Mouse (Mus musculus) heart, postnatal 25 days (tissue): ENCODE results near the gene Ano1. TPM values are rescaled to one million over a fixed set of nuclear protein-coding genes. Genes with fewer than 3 reads are reported as not detected.
A peak's percentile ranks its signal among the peaks of the same experiment; 100 is the strongest.

ENCODE experiments used
- DNase-seq: peaks from one replicate; pipeline ENCODE4 v3.0.0; 2022; ENCODE audit warnings: low spot score
- intact Hi-C: fragments of 180-260 bp; cut with DNase I; formaldehyde crosslinking; loops from one replicate; pipeline ENCODE4 v1.15.1; 2025
- total RNA-seq, 2 experiments: library from RNA; stranded (reverse); gene quantifications; 2 replicates each; pipeline ENCODE4 v1.2.3; 2021

Gene Ano1
- total RNA-seq, 2 experiments from 2014 or later = 11.8 to 13.7 TPM

DNA sequence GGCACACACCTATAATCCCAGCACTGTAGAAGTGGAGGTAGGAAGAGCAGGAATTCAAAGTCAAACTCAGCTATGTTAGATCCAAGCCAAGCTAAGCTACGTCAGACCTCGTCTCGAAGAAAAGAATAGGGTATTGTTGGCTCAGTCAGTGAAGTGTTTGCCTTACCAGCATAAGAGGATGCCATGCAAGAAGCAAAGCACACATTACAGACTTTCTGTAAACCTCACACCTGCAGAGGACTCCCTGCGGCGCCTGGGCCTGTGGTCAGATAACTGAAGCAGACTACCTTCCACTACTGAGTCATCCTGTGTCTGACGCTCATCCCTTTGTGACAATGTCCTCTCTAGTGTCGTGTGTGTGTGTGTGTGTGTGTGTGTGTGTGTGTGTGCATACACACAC lies 142.2 kb downstream of the Ano1 start:
- no peak for DNase-seq
- intact Hi-C loops = no loop called here

DNA sequence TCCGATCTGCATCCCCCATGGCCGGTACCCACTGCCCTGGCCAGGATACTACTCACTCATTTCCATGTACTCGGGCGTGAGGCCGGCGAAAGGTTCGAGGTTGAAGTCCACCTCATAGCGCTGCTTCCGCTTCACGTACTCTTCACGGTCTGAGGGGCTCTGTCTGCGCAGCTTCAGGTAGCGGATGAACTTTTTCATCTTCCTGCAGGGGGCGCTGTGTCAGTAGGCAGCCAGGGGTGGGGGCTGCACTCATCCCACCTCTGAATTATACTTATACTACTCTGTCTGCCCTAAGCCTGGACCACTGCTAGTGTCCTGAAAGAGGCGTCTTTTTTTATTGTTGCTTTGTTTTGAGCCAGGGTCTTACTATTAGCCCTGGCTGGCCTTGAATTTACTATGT lies 143.9 kb downstream of the Ano1 start:
- no peak for DNase-seq
- intact Hi-C loops = no loop called here

DNA sequence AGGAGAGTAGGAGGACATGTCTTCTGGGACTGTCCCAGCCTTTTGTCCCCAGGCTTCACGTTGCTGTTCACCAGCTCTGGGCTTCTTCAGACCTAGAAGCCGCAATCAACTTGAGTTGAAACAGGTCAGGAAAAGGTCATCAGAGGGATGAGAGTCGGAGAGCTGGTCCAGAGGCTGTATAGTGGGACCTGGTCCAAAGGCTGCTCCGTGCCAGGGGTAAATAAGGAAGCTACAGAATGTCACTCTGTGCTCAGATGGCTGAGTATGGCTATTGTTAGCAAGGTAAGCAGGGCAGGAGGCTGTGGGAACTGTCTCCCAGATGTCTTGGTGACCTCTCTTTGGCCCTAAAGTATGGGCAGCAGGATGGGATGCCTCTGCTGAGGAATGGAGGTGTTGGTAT lies 147.0 kb downstream of the Ano1 start:
- intact Hi-C loops = no loop called here
- DNase-seq = no peak

DNA sequence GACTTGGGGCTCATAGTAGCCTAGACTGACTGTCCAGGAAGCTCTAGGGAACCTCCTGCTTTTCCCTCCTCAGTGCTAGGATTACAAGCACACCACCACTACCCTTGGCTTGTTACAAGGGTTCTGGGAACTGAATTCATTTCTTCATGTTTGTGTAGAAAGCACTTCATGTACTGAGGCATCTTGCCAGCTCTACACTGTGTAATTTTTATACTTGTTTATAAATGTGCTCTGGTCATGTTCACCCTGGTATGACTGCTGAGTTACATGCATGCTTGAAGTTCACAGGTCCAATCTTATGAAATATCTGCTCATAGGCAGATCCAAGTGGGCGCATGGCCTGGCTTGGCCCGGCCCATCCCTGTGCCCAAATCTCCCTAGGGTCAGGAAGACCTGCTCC lies 147.5 kb downstream of the Ano1 start:
- DNase-seq = no peak
- intact Hi-C loops = no loop called here

DNA sequence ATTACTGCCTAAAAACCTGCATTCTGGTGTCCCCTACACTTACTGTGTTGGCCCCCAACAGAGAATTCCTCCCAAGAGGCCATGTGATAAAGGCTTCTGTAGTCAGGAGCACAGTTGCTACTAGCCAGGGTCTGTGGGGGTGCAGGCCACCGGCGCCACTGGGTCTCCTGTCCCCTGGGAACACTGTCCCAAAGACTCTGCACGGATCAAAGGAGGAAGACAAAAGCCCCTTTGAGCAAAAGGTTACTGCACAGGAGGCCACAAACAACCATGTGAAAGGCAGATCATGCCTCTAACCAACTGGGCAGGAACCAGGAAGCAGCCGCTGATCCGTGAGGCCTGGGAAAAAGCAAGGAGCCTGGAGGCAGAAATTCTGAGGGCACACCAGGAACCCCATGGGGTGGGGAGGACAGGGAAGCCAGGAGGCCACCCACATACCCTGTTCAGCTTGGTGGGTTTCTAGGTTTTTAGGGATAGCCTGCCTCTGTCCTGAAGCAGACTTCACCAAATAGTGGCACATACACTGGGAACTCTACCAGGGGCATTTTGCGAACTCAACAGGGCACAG lies 151.4 kb downstream of the Ano1 start:
- no peak for DNase-seq
- intact Hi-C loops = no loop called here

DNA sequence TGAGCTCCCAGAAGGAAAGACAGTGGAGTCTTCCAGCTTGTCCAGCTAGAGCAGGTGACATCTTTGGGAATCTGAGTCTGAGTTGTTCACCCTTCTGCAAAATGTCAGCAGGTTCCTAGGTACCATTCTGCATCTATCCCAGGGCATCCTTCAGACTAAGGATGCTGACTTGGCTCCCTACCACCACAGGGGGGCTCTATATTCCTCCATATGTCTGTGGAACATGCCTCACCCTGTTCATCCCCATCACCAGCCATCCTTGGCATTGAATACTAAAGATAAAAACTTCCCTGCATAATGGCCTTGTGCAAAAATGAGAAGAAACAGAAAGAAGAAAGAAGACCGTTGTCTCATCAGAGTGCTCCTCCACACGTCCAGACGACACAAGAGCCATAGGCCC lies 162.3 kb downstream of the Ano1 start:
- DNase-seq = no peak
- intact Hi-C loops = no loop called here

DNA sequence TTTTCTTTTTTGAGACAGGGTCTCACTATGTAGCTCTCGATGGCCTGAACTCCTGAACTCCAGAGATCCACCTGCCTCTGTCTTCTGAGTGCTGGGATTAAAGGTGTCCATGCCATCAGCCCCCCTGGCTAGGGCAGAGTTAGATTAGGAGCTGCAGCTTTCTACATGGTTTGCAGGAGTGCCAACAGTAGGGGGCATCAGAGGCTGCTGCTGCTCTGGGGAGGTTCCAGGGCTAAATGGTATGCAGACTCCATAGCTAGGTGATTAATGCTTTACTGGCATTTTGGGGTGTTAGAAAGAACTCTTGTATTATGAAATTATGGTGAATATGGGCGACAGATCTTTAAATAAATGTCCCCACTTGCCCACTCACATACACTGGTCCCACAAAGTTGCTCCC lies 164.5 kb downstream of the Ano1 start:
- intact Hi-C loops = no loop called here

DNA sequence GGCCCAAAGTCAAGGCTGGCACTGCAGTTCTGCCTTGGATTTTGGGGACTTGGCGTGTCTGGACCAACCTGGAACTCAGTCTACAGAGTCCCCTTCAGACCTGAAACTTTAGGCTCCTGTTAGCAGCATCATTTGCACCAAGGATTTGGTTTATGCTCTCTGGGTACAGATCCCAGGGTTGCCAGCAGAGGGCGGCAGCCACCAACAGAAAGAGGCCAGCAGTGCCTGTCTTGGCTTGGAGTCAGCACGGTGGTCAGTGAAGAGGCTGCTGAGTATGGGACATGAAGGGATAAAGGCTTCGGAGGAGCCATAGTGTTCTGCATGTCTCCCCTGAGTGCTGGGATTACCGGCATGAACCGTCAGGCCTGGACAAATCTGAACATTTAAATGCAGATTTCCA lies 166.1 kb downstream of the Ano1 start:
- intact Hi-C loops = loop anchor here (1.0 to 2.0 kb wide), 3 partner anchors 191 to 369 kb away; no protein-coding TSS in a partner anchor
- peak; percentile 26 for DNase-seq

More for the DNA sequence above, 164.5 kb downstream of the Ano1 start:
- DNase-seq = no peak

DNA sequence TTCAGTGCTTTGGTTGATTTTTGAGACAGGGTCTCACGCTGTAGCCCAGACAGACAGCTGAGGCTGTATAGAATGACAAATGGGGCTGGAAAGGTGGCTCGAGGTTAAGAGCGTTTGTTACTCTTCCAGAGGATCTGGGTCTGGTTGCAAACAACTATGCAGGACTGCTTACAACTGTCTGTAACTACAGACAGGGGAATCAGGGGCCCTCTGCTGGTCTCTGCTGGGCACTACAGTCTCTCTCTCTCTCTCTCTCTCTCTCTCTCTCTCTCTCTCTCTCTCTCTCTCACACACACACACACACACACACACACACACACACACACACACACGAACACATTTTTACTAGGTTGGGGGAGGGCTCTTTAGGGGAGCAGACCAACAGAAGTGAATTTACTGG lies 168.2 kb downstream of the Ano1 start:
- intact Hi-C loops = loop anchor here (2.0 to 5.0 kb wide), 4 partner anchors 76 to 367 kb away; no protein-coding TSS in a partner anchor
- no peak for DNase-seq

DNA sequence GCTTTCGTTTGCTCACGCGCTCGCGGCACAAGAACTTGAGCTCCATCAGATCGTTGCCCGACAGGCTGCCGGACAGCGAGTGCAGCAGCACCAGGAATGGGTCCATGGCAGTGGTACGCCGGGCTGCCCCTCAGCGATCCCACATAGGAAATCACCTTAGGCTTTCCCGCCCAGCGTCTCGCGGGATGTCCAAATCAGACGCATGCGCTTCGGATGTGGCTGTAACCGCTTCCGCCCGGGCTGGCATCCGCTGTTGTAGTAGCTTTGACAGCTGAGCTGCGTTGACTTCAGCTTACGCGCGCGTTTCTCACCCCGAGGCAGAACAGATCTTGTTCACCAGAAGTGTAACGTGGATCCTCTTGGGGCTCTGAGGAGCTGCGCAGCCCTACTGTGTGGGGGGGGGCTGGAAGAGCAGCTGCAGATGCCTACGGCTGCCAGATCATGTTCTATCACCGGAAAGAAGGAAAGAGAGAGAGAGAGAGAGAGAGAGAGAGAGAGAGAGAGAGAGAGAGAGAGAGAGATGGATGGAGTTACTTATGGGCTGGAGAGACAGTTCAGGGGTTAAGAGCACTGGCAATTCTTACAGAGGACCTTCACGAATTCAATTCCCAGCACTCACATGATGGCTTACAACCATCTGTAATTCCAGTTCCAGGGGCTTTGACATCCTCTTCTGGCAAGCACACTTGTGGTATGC lies 169.3 kb downstream of the Ano1 start, which contains the start of gene Fadd:
Gene Fadd, minus strand, starts transcription at position 180 of the 697 bp plus-strand sequence.
- intact Hi-C loops = loop anchor here (5.0 kb wide), 2 partner anchors 75 to 95 kb away; no protein-coding TSS in a partner anchor
- DNase-seq = peak; percentile 90

DNA sequence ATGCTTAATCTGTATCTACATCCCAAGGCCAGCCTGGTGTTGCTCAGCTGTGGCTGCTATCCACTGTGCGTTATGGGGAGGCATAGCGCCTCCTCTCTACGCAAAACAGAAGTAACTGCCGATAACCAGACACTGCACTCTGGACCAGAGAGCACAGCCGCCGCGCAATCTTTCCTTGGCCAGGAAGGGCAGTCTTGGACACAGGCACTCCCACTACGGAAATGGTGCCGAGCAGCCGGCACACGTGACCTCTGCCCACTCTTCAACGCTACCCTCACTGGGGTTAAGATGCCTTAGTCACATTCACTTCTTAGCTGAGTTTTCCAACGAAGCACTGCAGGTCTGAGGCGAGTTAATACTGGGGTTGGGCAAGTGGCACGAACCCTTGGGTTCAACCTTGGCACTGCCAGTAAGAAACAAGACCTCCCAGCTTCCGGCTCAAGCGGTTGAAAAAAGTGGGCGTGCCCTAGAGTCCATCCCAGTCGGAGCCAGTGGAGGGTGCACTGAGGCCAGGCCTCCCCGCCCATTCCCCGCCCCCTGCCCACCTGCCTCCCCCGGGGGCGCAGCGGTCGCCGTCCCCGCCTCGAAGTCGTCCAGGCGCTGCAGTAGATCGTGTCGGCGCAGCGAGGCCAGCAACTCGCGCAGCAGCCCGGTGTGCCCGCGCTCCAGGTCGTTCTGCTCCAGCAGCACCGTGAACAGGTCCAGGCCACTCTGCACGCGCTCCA lies 170.1 kb downstream of the Ano1 start:
- intact Hi-C loops = loop anchor here (2.0 to 5.0 kb wide), 3 partner anchors 27 to 94 kb away; no protein-coding TSS in a partner anchor
- DNase-seq = peak; percentile 79

DNA sequence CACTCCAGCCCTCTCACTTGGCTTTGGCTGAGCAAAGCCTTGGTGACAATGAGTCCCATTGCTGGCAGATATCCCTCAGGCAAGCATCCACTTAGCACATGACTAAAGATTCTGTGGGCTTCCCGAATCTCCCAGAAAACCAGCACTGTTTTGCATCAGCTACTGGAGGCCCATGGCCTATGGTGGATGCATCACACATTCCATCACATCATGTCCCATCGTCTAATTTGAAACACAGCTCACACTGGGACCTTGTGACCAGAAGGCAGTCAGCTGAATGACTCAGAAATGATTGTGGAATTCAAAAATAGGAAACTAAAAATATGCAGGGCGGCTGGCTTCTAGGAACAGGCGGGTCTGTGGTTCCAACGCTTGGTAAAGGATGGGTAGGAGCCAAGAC lies 173.9 kb downstream of the Ano1 start:
- DNase-seq = no peak
- intact Hi-C loops = no loop called here

DNA sequence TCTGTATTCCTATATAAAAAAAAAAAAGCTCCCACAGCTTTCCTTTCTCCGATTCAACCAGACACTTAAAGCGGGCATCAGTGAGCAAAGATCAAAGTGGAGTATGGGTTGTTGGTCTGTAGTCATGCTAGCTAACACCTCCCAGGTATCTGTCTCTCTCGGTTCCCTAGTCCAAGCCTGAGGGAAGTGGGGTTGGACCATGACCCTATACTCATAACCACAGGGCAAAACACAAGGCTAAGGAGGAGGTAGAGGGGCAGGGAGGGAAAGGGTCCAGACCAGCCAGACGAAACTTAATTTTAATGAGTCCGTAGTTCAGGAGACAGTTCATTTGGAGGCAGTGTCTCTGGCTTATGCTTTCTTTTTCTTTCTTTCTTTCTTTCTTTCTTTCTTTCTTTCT lies 179.5 kb downstream of the Ano1 start:
- no peak for DNase-seq
- intact Hi-C loops = no loop called here

DNA sequence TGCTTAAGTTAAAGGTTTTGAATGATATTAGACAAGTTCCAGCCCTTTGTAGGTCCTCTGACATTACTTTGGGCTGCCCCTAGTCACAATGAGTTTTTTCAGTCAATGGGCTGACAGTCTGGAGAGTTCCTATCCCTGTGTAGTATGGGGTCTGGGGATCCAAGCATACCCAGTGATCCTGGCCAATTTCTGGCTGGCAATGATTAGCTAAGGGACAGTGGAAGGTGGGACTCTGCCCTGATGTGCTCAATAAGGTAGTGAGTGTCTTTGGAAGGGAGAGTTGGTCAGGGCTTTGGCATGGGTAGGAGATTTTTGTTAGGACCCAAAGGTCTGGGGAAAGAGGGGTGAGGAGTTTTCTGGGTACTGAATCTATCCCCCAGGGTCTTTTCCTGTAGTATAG lies 180.2 kb downstream of the Ano1 start:
- DNase-seq = no peak
- intact Hi-C loops = no loop called here

DNA sequence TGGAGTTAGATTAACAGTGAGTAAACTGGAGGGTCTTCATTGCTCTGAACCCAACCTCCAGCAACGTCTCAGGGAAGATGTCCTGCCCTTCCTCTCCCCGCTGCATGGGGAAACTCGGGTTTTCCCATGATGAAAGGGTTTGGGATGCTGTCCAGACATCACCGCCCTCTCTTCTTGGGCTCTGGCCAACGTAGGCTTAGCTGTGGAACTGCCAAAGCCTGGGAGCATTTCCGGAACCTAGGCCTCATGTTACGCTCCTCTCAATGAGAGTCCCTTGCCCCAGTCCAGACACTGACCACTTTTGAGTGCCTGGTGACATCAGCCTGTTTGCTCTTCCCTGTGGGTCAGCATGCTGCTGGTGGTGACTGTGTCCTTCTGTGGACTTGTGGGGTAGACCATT lies 182.3 kb downstream of the Ano1 start:
- intact Hi-C loops = no loop called here
- peak; percentile 38 for DNase-seq

DNA sequence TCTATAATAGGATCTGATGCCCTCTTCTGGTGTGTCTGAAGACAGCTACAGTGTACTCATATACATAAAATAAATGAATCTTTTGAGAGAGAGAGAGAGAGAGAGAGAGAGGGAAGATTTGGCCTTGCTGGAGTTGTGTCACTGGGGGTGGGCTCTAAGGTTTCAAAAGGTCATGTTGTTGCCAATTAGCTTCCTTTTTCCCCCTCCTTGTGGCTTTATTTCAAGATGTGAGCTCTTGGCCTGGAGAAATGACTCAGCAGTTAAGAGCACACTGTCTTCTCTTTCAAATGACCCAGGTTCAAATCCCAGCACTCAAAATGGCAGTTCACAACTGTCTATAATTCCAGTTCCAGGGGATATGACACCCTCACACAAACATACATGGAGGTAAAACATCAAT lies 183.7 kb downstream of the Ano1 start:
- DNase-seq = no peak
- intact Hi-C loops = no loop called here

DNA sequence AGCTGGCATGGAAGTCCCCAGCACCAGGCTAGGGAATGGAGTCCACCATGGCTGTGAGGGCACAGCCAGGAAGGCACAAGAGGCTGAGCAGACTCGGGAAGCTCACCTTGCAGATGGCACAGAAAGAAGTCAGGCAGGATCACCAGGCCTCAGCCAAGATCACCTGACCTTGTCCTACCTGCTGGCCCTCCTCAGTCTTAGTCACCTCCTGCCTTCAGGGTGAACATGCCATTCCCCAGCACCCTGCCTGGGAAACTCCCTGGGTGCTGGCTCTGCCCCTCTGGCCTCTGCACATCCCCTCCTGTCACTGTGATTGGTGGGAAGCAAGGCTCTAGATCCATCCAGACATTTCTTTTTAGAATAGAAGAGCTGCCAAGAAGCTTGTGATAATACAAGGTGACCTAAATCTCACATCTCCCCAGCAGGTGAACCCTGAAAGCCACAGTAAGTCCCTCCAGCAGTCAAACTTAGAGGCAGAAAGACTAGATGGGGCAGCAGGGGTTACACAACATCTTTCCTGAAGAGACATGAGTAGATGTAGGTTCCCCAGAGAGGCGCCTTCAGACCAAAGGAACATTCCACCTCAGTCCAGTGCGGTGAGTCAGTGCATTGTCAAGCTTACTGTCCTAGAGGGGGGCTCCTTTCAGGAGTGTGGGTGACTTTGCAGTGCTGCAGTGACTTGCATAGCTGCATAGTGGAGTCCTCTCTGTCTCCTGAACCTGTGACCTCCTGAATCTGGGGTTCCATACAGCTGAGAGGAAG lies 184.7 kb downstream of the Ano1 start:
- intact Hi-C loops = no loop called here
- DNase-seq = no peak

DNA sequence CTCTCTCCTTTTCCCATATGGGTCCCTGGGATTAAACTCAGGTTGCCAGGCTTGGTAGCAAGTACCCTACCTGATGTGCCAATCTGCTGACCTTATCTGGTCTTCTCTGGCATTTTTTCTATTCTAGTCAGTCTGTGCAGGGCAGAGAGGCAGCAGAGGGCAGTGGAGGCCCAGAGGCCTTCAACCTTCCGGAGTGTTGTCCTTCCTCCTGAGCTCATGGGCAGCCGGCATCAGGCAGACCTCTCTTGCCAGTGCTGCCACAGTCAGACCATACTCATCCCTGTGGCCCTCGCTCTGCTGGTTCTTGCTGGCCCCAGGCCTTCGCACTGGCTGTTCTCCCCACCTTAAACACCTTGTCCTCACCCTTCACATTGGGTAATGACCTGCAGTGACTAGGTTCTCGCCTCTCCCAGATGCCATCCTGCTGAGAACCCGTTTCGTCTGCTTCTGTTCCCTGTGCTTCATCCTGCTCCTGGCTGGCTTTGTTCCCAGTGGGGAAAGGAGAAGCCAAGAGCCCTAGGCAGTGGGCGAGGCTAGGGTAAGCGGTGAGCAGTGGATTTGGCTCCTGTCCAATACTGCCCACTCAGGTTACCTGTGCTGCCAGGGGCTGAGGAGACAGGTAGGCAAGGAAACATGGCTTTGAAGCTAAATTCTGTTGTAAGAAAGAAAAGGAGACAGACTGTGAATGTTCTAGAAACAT lies 188.2 kb downstream of the Ano1 start:
- intact Hi-C loops = no loop called here
- no peak for DNase-seq

DNA sequence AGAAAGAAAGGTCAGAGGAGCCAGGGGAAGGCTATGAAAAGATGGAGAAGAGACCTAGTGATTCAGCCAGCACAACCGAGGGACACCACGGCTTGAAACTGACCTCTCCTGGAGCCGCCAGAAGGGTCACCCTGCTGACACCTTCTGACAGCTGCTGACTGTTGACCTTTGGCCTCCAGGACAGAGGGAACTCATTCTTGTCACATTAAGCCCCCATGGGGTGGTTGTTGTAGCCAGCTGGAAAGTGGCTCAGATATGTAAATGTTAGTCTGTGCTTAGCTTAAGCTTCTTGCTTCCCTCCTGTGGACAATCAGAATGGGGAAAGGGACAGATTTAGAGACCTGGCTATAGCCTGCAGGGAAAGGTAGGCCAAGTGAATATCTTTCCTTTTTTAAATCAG lies 189.8 kb downstream of the Ano1 start:
- no peak for DNase-seq
- intact Hi-C loops = no loop called here

DNA sequence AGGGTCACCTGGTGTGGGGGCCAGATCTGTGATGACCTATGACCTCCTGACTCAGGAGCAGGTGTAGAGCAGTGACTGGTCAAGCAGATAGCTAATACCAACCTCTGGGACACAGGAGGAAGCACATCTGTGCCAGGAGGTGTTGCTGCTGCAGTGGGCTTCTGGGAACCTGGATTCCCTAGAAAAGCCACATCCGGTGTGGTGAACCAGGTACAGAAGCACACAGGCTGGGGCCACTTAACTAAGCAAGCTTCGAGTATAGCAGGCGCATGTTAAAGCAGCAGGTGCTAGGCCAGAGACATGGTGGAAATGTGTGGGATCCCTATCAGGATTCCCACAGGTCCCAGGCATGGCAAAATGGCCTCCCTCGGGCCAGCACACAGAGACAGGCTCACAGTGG lies 191.2 kb downstream of the Ano1 start:
- no peak for DNase-seq
- intact Hi-C loops = no loop called here
